Mouse (Mus musculus) CH12.LX (cell line): ENCODE measurements around the gene Hspbp1. TPM values are rescaled to one million over a fixed set of nuclear protein-coding genes. Genes with fewer than 3 reads are reported as not detected.

Experiments used
- DNase-seq: peaks from one replicate; pipeline ENCODE4 v3.0.0-alpha.2; 2013; ENCODE audit errors: extremely low read depth
- H3K27ac ChIP-seq: 2 replicates; pipeline ENCODE4 v1.5.1; 2012; ENCODE audit warnings: low read depth, mild to moderate bottlenecking, control low read depth, moderate library complexity; ENCODE audit not compliant: insufficient read depth
- H3K27me3 ChIP-seq: replicated peaks from 2 replicates; pipeline ENCODE3; 2012; ENCODE audit warnings: inconsistent platforms
- H3K36me3 ChIP-seq, 2 experiments: replicated peaks in 1 of 2; 2 replicates each; pipeline versions ENCODE3 to v1.6.1; 2012; ENCODE audit warnings: inconsistent platforms in 1 of 2, low read length in 1 of 2, mild to moderate bottlenecking in 1 of 2, mixed read lengths in 1 of 2, moderate library complexity in 1 of 2; ENCODE audit not compliant: control insufficient read depth in 1 of 2, insufficient read depth in 1 of 2
- H3K4me1 ChIP-seq, 2 experiments: 2 replicates each; pipeline ENCODE4 v1.6.1; 2012; ENCODE audit warnings: inconsistent platforms in 1 of 2, moderate library complexity in 1 of 2; ENCODE audit not compliant: insufficient read depth in 2 of 2, control insufficient read depth in 1 of 2
- H3K4me2 ChIP-seq: 2 replicates; pipeline ENCODE4 v1.6.1; 2012; ENCODE audit warnings: low read depth, mild to moderate bottlenecking, control low read depth; ENCODE audit not compliant: poor library complexity, insufficient read depth, severe bottlenecking
- H3K4me3 ChIP-seq, 3 experiments: fragments of 150-350 bp in 1 of 3; sonication (generic) in 1 of 3; replicated peaks in 1 of 3; 2 replicates each; pipeline versions ENCODE3 to v1.5.1; 2011 to 2012; ENCODE audit warnings: low read depth in 2 of 3, low read length in 2 of 3, mild to moderate bottlenecking in 2 of 3, moderate library complexity in 2 of 3, control low read depth in 1 of 3, improper control_type of control experiment in 1 of 3, inconsistent platforms in 1 of 3, mixed read lengths in 1 of 3; ENCODE audit not compliant: poor library complexity in 1 of 3
- H3K79me2 ChIP-seq: replicated peaks from 2 replicates; pipeline ENCODE4 v1.6.1; 2012; ENCODE audit warnings: mild to moderate bottlenecking, moderate library complexity; ENCODE audit not compliant: control insufficient read depth, poor library complexity, insufficient read depth, severe bottlenecking; ENCODE audit errors: extremely low read depth
- H3K9ac ChIP-seq: 2 replicates; pipeline ENCODE4 v1.6.1; 2012; ENCODE audit warnings: low read depth, mild to moderate bottlenecking, control low read depth, moderate library complexity; ENCODE audit not compliant: insufficient read depth
- H3K9me3 ChIP-seq: replicated peaks from 2 replicates; pipeline ENCODE3; 2012; ENCODE audit warnings: low read length, inconsistent platforms, mixed read lengths
- BHLHE40 ChIP-seq: IDR thresholded peaks from 2 replicates; pipeline ENCODE4 v1.6.1; 2011; ENCODE audit warnings: mild to moderate bottlenecking, low read depth, low read length, improper control_type of control experiment
- CHD1 ChIP-seq: IDR thresholded peaks from 2 replicates; pipeline ENCODE4 v1.6.1; 2012; ENCODE audit warnings: low read depth, low read length, improper control_type of control experiment, inconsistent platforms
- CHD2 ChIP-seq: IDR thresholded peaks from 2 replicates; pipeline ENCODE4 v1.6.1; 2011; ENCODE audit warnings: low read length, improper control_type of control experiment
- E2F4 ChIP-seq: IDR thresholded peaks from 2 replicates; pipeline ENCODE4 v1.6.1; 2011; ENCODE audit warnings: low read depth, low read length, improper control_type of control experiment; ENCODE audit not compliant: insufficient replicate concordance
- ELF1 ChIP-seq: IDR thresholded peaks from 2 replicates; pipeline ENCODE4 v1.6.1; 2014; ENCODE audit warnings: low read depth, mild to moderate bottlenecking, inconsistent platforms, low read length, improper control_type of control experiment
- EP300 ChIP-seq: IDR thresholded peaks from 2 replicates; pipeline ENCODE4 v1.6.1; 2011; ENCODE audit warnings: low read length, improper control_type of control experiment
- ETS1 ChIP-seq: conservative IDR thresholded peaks from 2 replicates; pipeline ENCODE4 v1.6.1; 2012; ENCODE audit warnings: low read depth, mild to moderate bottlenecking, inconsistent platforms, low read length, improper control_type of control experiment, moderate library complexity
- HCFC1 ChIP-seq: IDR thresholded peaks from 2 replicates; pipeline ENCODE4 v1.6.1; 2012; ENCODE audit warnings: low read depth, mild to moderate bottlenecking, inconsistent platforms, low read length, improper control_type of control experiment
- IRF4 ChIP-seq: IDR thresholded peaks from 2 replicates; pipeline ENCODE4 v1.6.1; 2014; ENCODE audit warnings: low read depth, mild to moderate bottlenecking, inconsistent platforms, low read length, improper control_type of control experiment
- JUN ChIP-seq: IDR thresholded peaks from 2 replicates; pipeline ENCODE4 v1.6.1; 2011; ENCODE audit warnings: low read depth, mild to moderate bottlenecking, low read length, improper control_type of control experiment, moderate library complexity; ENCODE audit not compliant: insufficient read depth
- JUND ChIP-seq: conservative IDR thresholded peaks from 2 replicates; pipeline ENCODE4 v1.6.1; 2011; ENCODE audit warnings: low read depth, low read length, improper control_type of control experiment
- MAZ ChIP-seq: IDR thresholded peaks from 2 replicates; pipeline ENCODE4 v1.6.1; 2012; ENCODE audit warnings: low read depth, mild to moderate bottlenecking, inconsistent platforms, low read length, improper control_type of control experiment, moderate library complexity
- MXI1 ChIP-seq: IDR thresholded peaks from 2 replicates; pipeline ENCODE4 v1.6.1; 2011; ENCODE audit warnings: mild to moderate bottlenecking, low read depth, low read length, improper control_type of control experiment
- MYC ChIP-seq: IDR thresholded peaks from 2 replicates; pipeline ENCODE4 v1.6.1; 2011; ENCODE audit warnings: low read depth, mild to moderate bottlenecking, improper control_type of control experiment, low read length
- POLR2A ChIP-seq: IDR thresholded peaks from 2 replicates; pipeline ENCODE4 v1.6.1; 2011; ENCODE audit warnings: low read depth, mild to moderate bottlenecking, improper control_type of control experiment, low read length
- POLR2AphosphoS2 ChIP-seq: IDR thresholded peaks from 2 replicates; pipeline ENCODE4 v1.6.1; 2011; ENCODE audit warnings: low read depth, low read length, improper control_type of control experiment
- RAD21 ChIP-seq: IDR thresholded peaks from 2 replicates; pipeline ENCODE4 v1.6.1; 2011; ENCODE audit warnings: low read depth, mild to moderate bottlenecking, low read length, improper control_type of control experiment, moderate library complexity
- SIN3A ChIP-seq: IDR thresholded peaks from 2 replicates; pipeline ENCODE4 v1.6.1; 2012; ENCODE audit warnings: low read length, improper control_type of control experiment, inconsistent platforms
- SMC3 ChIP-seq: IDR thresholded peaks from 2 replicates; pipeline ENCODE4 v1.6.1; 2011; ENCODE audit warnings: low read depth, low read length, improper control_type of control experiment
- TBP ChIP-seq: conservative IDR thresholded peaks from 2 replicates; pipeline ENCODE4 v1.6.1; 2011; ENCODE audit warnings: low read depth, low read length, improper control_type of control experiment
- TCF12 ChIP-seq: IDR thresholded peaks from 2 replicates; pipeline ENCODE4 v1.6.1; 2014; ENCODE audit warnings: low read depth, mild to moderate bottlenecking, inconsistent platforms, low read length, improper control_type of control experiment
- ZKSCAN1 ChIP-seq: IDR thresholded peaks from 2 replicates; pipeline ENCODE4 v1.6.1; 2012; ENCODE audit warnings: low read depth, inconsistent platforms, low read length, improper control_type of control experiment, borderline replicate concordance
- ZNF384 ChIP-seq: IDR thresholded peaks from 2 replicates; pipeline ENCODE4 v1.6.1; 2012; ENCODE audit warnings: low read depth, low read length, improper control_type of control experiment, inconsistent platforms
- dilution Hi-C: fragments of 300-500 bp; cut with MboI; formaldehyde crosslinking; loops from 2 replicates; pipeline ENCODE4 v1.14.3; 2020; ENCODE audit warnings: low sequenced_read_pairs; ENCODE audit not compliant: extremely low pct_unique_long_range_greater_than_20kb, extremely low pct_ligation_motif_present
- in situ Hi-C: fragments of 300-500 bp; cut with MboI; formaldehyde crosslinking; loops from 3 replicates; pipeline ENCODE4 v1.14.3; 2019; ENCODE audit warnings: low sequenced_read_pairs, low pct_ligation_motif_present, low pct_unique_long_range_greater_than_20kb, mixed read lengths
- polyA plus RNA-seq: library from polyadenylated mRNA; unstranded; fragments of >175 nt; gene quantifications from 2 replicates; pipeline ENCODE4 v1.2.1, GENCODE M21; 2012; ENCODE audit warnings: low read depth; ENCODE audit not compliant: insufficient read length
- total RNA-seq, 2 experiments: library from RNA; depleted of rRNA; stranded (reverse); fragments of 300-350 nt in 1 of 2; fragments of >200 nt in 1 of 2; gene quantifications; 2 replicates each; pipeline ENCODE4 v1.2.3; 2012 to 2014

Gene Hspbp1
- total and polyA plus RNA-seq, 3 experiments: 90.6 to 131 (median 98.8) TPM

DNA sequence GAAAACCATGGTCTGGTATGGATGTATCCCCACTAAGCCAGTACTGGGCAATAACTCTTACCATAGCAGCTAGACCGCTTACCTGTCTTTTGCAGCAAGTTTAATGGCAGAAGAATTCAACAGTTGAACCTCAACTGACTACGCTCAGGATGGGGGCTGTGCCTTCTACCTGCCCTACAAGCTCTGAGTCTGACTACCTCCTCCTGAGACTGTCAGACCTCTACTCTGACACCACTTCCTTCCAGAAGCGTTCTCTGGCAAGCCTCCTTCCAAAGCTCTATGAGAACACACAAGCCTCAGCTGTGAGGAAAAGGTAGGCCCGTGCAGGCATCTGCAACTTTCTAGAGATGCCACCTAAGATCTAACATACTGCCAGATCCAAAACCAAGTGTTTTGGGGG lies 29.5 kb downstream of the Hspbp1 start:
- H3K27ac ChIP-seq: peak overlapping the region; percentile 4; the same call in 1 of the 2 replicates
- peaks cover 11 to 31% of the 10 kb centered on the region in 2 experiments for H3K36me3 ChIP-seq
- no peak for DNase-seq
- in situ Hi-C loops (no loop called here), dilution Hi-C loops (no loop called here)
- H3K4me1 ChIP-seq: peaks cover 19 to 63% of the 10 kb centered on the region in 2 experiments
- H3K4me3 ChIP-seq: no peak overlapping the region
- no peak overlapping the region for H3K9ac ChIP-seq
- no peaks in the 10 kb centered on the region for H3K9me3 ChIP-seq
- H3K4me2 ChIP-seq: peak overlapping the region; percentile 90
- peaks cover 72% of the 10 kb centered on the region for H3K79me2 ChIP-seq
- TF ChIP-seq MXI1 (peak; percentile 40; the same call in 1 of the 2 replicates), POLR2A (no peak)
- H3K27me3 ChIP-seq: no peaks in the 10 kb centered on the region

DNA sequence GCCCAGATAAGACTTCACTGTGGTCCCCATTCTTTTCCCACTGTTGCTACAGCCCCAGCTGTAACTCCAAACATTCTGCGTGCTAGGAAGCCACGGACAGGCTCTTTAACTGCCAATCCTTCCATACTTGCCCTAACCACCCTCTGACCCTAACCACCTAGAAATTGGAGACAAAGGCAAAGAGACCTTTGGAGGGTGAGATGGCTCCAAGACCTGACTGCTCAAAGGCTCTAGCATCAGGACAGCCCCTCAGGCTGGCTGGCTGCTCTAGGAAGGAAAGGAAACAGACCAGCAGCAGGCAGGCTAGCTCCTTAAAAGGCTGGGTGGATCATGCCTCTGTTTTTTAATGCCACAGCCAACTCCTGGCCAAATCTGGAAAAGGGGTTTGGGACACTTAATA lies 30.6 kb downstream of the Hspbp1 start:
- Histone ChIP-seq H3K36me3 (peaks cover 13 to 29% of the 10 kb centered on the region in 2 experiments), H3K27me3 (no peaks in the 10 kb centered on the region), H3K4me3 (peak overlapping the region; percentile 25 to 50 (median 40)), H3K79me2 (peaks cover 72% of the 10 kb centered on the region), H3K27ac (peak overlapping the region; percentile 78), H3K9me3 (no peaks in the 10 kb centered on the region), H3K9ac (peak overlapping the region; percentile 75), H3K4me2 (peak overlapping the region; percentile 90), H3K4me1 (peaks cover 21 to 58% of the 10 kb centered on the region in 2 experiments)
- in situ Hi-C loops: no loop called here
- DNase-seq: no peak
- no peak for TF ChIP-seq ELF1
- TF ChIP-seq POLR2A: 0 out of 2 replicates have a peak, but pooled peaks have one; percentile 2
- dilution Hi-C loops: no loop called here

GRCm38 (mm10) chr7:4653780-4654179 lies 31.1 kb downstream of the Hspbp1 start:
- peaks cover 72% of the 10 kb centered on the region for H3K79me2 ChIP-seq
- TF ChIP-seq TBP (peak; percentile 79), SIN3A (peak; percentile 18; the same call in 1 of the 2 replicates), EP300 (peak; percentile 32; the same call in 1 of the 2 replicates), POLR2AphosphoS2 (no peak), ELF1 (peak; percentile 76), JUND (no peak), SMC3 (no peak), TCF12 (peak; percentile 53; the same call in 1 of the 2 replicates), BHLHE40 (no peak), CHD2 (peak; percentile 85), ETS1 (0 out of 2 replicates have a peak, but pooled peaks have one; percentile 17), POLR2A (peak; percentile 28; the same call in 1 of the 2 replicates), RAD21 (no peak; the same call in 1 of the 2 replicates), ZKSCAN1 (no peak), IRF4 (peak; percentile 40; the same call in 1 of the 2 replicates), JUN (no peak), MYC (peak; percentile 56; the same call in 1 of the 2 replicates), HCFC1 (peak; percentile 39; the same call in 1 of the 2 replicates), MAZ (no peak; the same call in 1 of the 2 replicates), ZNF384 (no peak; the same call in 1 of the 2 replicates), E2F4 (no peak), MXI1 (no peak; the same call in 1 of the 2 replicates), CHD1 (no peak)
- in situ Hi-C loops: no loop called here
- peaks cover 21 to 58% of the 10 kb centered on the region in 2 experiments for H3K4me1 ChIP-seq
- peak overlapping the region; percentile 25 to 50 (median 40) for H3K4me3 ChIP-seq
- DNase-seq: peak; percentile 84
- dilution Hi-C loops: no loop called here
- no peaks in the 10 kb centered on the region for H3K9me3 ChIP-seq
- H3K27ac ChIP-seq: peak overlapping the region; percentile 78
- H3K9ac ChIP-seq: peak overlapping the region; percentile 75
- H3K27me3 ChIP-seq: no peaks in the 10 kb centered on the region
- peak overlapping the region; percentile 90 for H3K4me2 ChIP-seq
- peaks cover 13 to 29% of the 10 kb centered on the region in 2 experiments for H3K36me3 ChIP-seq
